Mouse (Mus musculus): ENCODE results near the gene Itpka.

- TF ChIP-seq POLR2A (IDR thresholded peaks at IDR 0.05; ENCODE audit: insufficient read depth, low read depth, low read length) (no peak), CTCF (IDR thresholded peaks at IDR 0.05; ENCODE audit: insufficient read depth, low read depth, low read length) (no peak)
Measured at GRCm38 (mm10) chr2:119721070-119721469, 21.1 kb upstream of the Itpka start.
